In genomic region chr19:47179272-47179809, GRCm38 (mm10) we compare ENCODE assay signal across 7 mouse cellular contexts. TPM values are rescaled to one million over a fixed set of nuclear protein-coding genes. Genes with fewer than 3 reads are reported as not detected.
A peak's percentile ranks its signal among the peaks of the same experiment; 100 is the strongest.
DNase-seq lines count a peak whose midpoint lies in the region; ATAC-seq and TF ChIP-seq lines count a peak whose summit lies in the region.

No protein-coding gene starts in this region.

- peak overlapping the region; percentile 90 for H3K4me2 ChIP-seq in forebrain, embryonic 16.5 days (ENCODE audit: low read length)
- peak overlapping the region; percentile 99 for H3K4me2 ChIP-seq in midbrain, embryonic 12.5 days (replicated peaks)

- ATAC-seq in forebrain, embryonic 16.5 days: 0 out of 2 replicates have a peak, but pooled peaks have one; percentile 6
- ATAC-seq in midbrain, embryonic 12.5 days (ENCODE audit: low FRiP score, low read depth): 0 out of 2 replicates have a peak, but pooled peaks have one; percentile 13

- H3K4me1 ChIP-seq in spleen, adult 2 months (ENCODE audit: control insufficient read depth, insufficient read depth, insufficient read length): peaks cover 4% of the 10 kb centered on the region
- H3K4me1 ChIP-seq in forebrain, embryonic 16.5 days (replicated peaks; ENCODE audit: control insufficient read depth, insufficient read depth, low read length): peaks cover 15% of the 10 kb centered on the region
- peaks cover 15% of the 10 kb centered on the region for H3K4me1 ChIP-seq in midbrain, embryonic 12.5 days

- H3K9me3 ChIP-seq in forebrain, embryonic 16.5 days (ENCODE audit: control insufficient read depth, low read length): peaks cover 7% of the 10 kb centered on the region
- peaks cover 6% of the 10 kb centered on the region; the same call in 1 of the 2 replicates for H3K9me3 ChIP-seq in midbrain, embryonic 12.5 days

- peaks cover 23% of the 10 kb centered on the region for H3K27me3 ChIP-seq in spleen, adult 2 months (ENCODE audit: control insufficient read depth, insufficient read depth, low read length)
- peaks cover 19% of the 10 kb centered on the region for H3K27me3 ChIP-seq in forebrain, embryonic 16.5 days (replicated peaks; ENCODE audit: control insufficient read depth, insufficient read depth, low read length)
- peaks cover 56% of the 10 kb centered on the region for H3K27me3 ChIP-seq in midbrain, embryonic 12.5 days

- no peak overlapping the region for H3K27ac ChIP-seq in spleen, adult 2 months (ENCODE audit: insufficient read depth, low read length)
- H3K27ac ChIP-seq in forebrain, embryonic 16.5 days (ENCODE audit: low read length): peak overlapping the region; percentile 8; the same call in 1 of the 2 replicates
- 0 out of 2 replicates have a peak overlapping the region, but pooled peaks have one; percentile 39 for H3K27ac ChIP-seq in midbrain, embryonic 12.5 days (replicated peaks)

- H3K36me3 ChIP-seq in spleen, adult 2 months (ENCODE audit: control insufficient read depth, insufficient read depth, low read length): no peaks in the 10 kb centered on the region
- H3K36me3 ChIP-seq in forebrain, embryonic 16.5 days (ENCODE audit: control insufficient read depth, insufficient read depth): no peaks in the 10 kb centered on the region
- H3K36me3 ChIP-seq in midbrain, embryonic 12.5 days: no peaks in the 10 kb centered on the region

- H3K4me3 ChIP-seq in spleen, adult 2 months (ENCODE audit: extremely low read depth, insufficient read depth, insufficient read length): peak overlapping the region; percentile 35; the same call in 1 of the 2 replicates
- H3K4me3 ChIP-seq in forebrain, embryonic 16.5 days (replicated peaks; ENCODE audit: low read length): peak overlapping the region; percentile 65
- H3K4me3 ChIP-seq in midbrain, embryonic 12.5 days: peak overlapping the region; percentile 72

- DNase-seq in spleen, adult 2 months (ENCODE audit: low read depth in 1 of 2, low spot score in 2 of 2): no peak
- no peak for DNase-seq in spleen, adult 12 weeks (ENCODE audit: low spot score)
- peak; percentile 81 for DNase-seq in cerebellum, adult 11-12 months
- peak; percentile 37 to 60 for DNase-seq in kidney, postnatal 4 days
- peak; percentile 49 for DNase-seq in thymus, postnatal 4 days

- TF ChIP-seq CTCF in spleen, adult 2 months (IDR thresholded peaks at IDR 0.05; ENCODE audit: extremely low read depth, insufficient read depth, insufficient read length, insufficient replicate concordance): no peak

- no peak for TF ChIP-seq POLR2A in spleen, adult 2 months (IDR thresholded peaks at IDR 0.05; ENCODE audit: low read depth, low read length)

- 4% methylated on average over 41 of the region's 42 CpGs for WGBS in spleen, adult 2 months
- under 1% methylated on average over 33 of the region's 42 CpGs for WGBS in forebrain, embryonic 16.5 days
- under 1% methylated on average over 40 of the region's 42 CpGs for WGBS in midbrain, embryonic 12.5 days

- H3K9ac ChIP-seq in forebrain, embryonic 16.5 days (replicated peaks; ENCODE audit: low read depth, low read length): peak overlapping the region; percentile 63
- H3K9ac ChIP-seq in midbrain, embryonic 12.5 days (replicated peaks): peak overlapping the region; percentile 68

RNA-seq across cellular contexts. Expression of gene Neurl1a, which starts 0.7 kb away (rescaled TPM):
- 2.6 and 3.1 TPM in 2 replicates for polyA plus RNA-seq in spleen, adult 2 months (2012; rRNA removed)
- polyA plus RNA-seq in forebrain, embryonic 16.5 days (2015; fragmentation: Nextera tagmentation; extraction: Ambion mirVana): 7.2 and 11.0 TPM in 2 replicates
- 4.8 and 5.2 TPM in 2 replicates for polyA plus RNA-seq in midbrain, embryonic 12.5 days (2016; fragmentation: Nextera tagmentation; extraction: Ambion mirVana)

RNA-seq across cellular contexts. Expression of gene Calhm3, which starts 21.8 kb away (rescaled TPM):
- not detected in 2 replicates for polyA plus RNA-seq in spleen, adult 2 months (2012; rRNA removed)
- not detected in 2 replicates for polyA plus RNA-seq in forebrain, embryonic 16.5 days (2015; fragmentation: Nextera tagmentation; extraction: Ambion mirVana)
- polyA plus RNA-seq in midbrain, embryonic 12.5 days (2016; fragmentation: Nextera tagmentation; extraction: Ambion mirVana): not detected in 2 replicates

RNA-seq across cellular contexts. Expression of gene Calhm1, which starts 35.3 kb away (rescaled TPM):
- 0.20 TPM in 1 of 2 replicates, not detected in the other for polyA plus RNA-seq in spleen, adult 2 months (2012; rRNA removed)
- polyA plus RNA-seq in forebrain, embryonic 16.5 days (2015; fragmentation: Nextera tagmentation; extraction: Ambion mirVana): not detected in 2 replicates
- polyA plus RNA-seq in midbrain, embryonic 12.5 days (2016; fragmentation: Nextera tagmentation; extraction: Ambion mirVana): not detected in 2 replicates

RNA-seq across cellular contexts. Expression of gene Calhm2, which starts 41.2 kb away (rescaled TPM):
- 46.0 and 53.8 TPM in 2 replicates for polyA plus RNA-seq in spleen, adult 2 months (2012; rRNA removed)
- polyA plus RNA-seq in forebrain, embryonic 16.5 days (2015; fragmentation: Nextera tagmentation; extraction: Ambion mirVana): 0.84 and 1.4 TPM in 2 replicates
- polyA plus RNA-seq in midbrain, embryonic 12.5 days (2016; fragmentation: Nextera tagmentation; extraction: Ambion mirVana): 1.3 and 2.3 TPM in 2 replicates

Comparison
In these comparisons a context has a peak if more than half of its experiments do, and no peak if none do; other contexts are left out.
1. DNase-seq: peak in cerebellum, adult 11-12 months (single experiment), kidney, postnatal 4 days (2 of 2) and thymus, postnatal 4 days (single experiment); none in spleen, adult 2 months (0 of 2) and spleen, adult 12 weeks (single experiment).
2. Peak in every context shown above with its lines, with median percentiles within 50 percentile points of each other: H3K4me3 ChIP-seq.